Mouse (Mus musculus) stomach, postnatal 0 days (tissue): ENCODE data around the gene Rasgrp4.

Experiments
- CTCF ChIP-seq: IDR thresholded peaks from 2 replicates; pipeline ENCODE4 v1.5.1; 2016; ENCODE audit warnings: antibody characterized with exemption, low read depth, mild to moderate bottlenecking, moderate library complexity
- EP300 ChIP-seq: optimal IDR thresholded peaks from 2 replicates; pipeline ENCODE3; 2016; ENCODE audit warnings: antibody characterized with exemption

DNA sequence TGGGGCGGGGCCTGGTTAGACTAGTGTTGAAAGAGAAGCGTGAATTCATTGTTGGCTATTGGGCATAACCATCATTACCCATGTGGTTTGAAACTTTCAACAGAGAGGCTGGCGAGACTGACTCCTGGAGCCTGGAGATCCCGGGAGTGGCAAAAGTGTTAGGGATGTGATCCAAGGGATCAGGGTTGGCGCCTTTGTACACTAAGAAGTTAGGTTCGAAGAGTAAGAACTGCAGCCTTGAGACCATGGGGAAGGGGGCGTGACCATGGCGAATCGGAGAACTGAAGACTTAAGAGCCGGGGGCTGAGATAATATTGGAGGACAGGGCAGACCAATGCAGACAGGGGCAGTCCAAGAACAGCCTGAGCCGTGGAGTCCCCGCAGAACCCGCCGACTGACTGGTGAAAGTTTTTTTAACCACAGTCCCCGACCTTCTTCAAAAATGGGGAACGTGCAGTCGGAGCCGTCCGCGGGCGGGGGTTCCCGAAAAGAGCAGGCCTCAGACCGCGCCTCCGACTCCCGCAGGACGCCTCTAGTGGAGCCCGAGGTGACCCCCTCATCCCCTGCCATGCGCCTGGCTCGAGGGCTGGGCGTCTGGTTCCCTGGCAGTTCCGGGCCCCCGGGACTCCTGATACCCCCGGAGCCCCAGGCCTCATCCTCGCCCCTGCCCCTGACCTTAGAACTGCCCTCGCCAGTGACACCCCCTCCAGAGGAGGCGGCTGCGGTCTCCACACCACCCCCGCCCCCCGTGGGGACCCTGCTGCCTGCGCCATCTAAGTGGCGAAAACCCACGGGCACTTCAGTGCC lies 36.3 kb downstream of the Rasgrp4 start:
- TF ChIP-seq EP300 (no peak), CTCF (no peak)
